Mouse (Mus musculus): ENCODE measurements around the gene Gm4779. TPM values are rescaled to one million over a fixed set of nuclear protein-coding genes. Genes with fewer than 3 reads are reported as not detected.
"Not testable (repeated sequence)": the region's sequence is repeated elsewhere in the genome, so short reads cannot be mapped to it uniquely, and the experiment has no call there.

Gene Gm4779
- 0.10 and 0.27 TPM in 2 replicates for polyA plus RNA-seq (2015; fragmentation: Nextera tagmentation; extraction: Ambion mirVana)

- no peak within 1 kb of the TSS for H3K4me2 ChIP-seq (replicated peaks)
- H3K27ac ChIP-seq (replicated peaks) = no peak within 1 kb of the TSS
- H3K4me3 ChIP-seq = no peak within 1 kb of the TSS
- no peaks in the 10 kb centered on the region for H3K36me3 ChIP-seq
- no peak within 1 kb of the TSS for H3K9ac ChIP-seq (replicated peaks)
- 95% methylated on average over 35 of the region's 35 CpGs for WGBS
- H3K27me3 ChIP-seq = no peaks in the 10 kb centered on the region
- no peaks in the 10 kb centered on the region for H3K4me1 ChIP-seq
- no peak for ATAC-seq (replicated peaks)
- no peaks in the 10 kb centered on the region for H3K9me3 ChIP-seq
These were observed at the start of gene Gm4779, which contains the start of gene 8030474K03Rik for GRCm38 (mm10) chrX:101794342-101794741. Gene Gm4779 (minus strand): TSS chrX:101794423. Gene 8030474K03Rik (plus strand): TSS chrX:101794656.

- H3K4me3 ChIP-seq; H3K4me1 ChIP-seq; H3K9me3 ChIP-seq; H3K4me2 ChIP-seq (replicated peaks); H3K36me3 ChIP-seq; H3K9ac ChIP-seq (replicated peaks); ATAC-seq (replicated peaks); H3K27ac ChIP-seq (replicated peaks); H3K27me3 ChIP-seq: not testable (repeated sequence)
These were observed 25.8 kb upstream of the Gm4779 start for GRCm38 (mm10) chrX:101819980-101820379.

DNA sequence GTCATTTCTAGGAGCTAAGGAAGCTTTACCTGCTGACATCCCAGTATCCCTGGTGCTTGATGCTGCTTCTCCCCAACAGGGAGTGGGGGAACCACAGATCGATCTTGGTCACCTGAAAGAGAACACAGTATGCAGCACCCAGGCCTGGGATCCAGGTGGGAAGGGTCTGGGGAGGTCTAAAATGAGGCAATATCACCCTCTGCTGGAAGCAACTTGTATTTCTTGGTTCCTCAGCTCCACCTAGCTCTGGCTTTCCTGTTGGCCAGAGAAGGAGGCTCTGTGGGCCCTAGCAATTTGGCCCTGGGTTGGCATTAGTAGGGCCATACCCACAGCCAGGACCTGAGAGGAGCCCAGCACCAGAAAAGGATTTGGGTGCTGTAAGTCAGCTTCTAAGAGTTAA lies 24.9 kb upstream of the Gm4779 start:
- 61% methylated on average over 1 of the region's 1 CpGs for WGBS
- ATAC-seq (replicated peaks) = no peak

GRCm38 (mm10) chrX:101811750-101812149 lies 17.5 kb upstream of the Gm4779 start:
- Histone ChIP-seq H3K9me3 (no peaks in the 10 kb centered on the region), H3K9ac (replicated peaks) (no peak overlapping the region), H3K4me3 (no peak overlapping the region), H3K27me3 (no peaks in the 10 kb centered on the region), H3K36me3 (no peaks in the 10 kb centered on the region), H3K4me1 (no peaks in the 10 kb centered on the region), H3K27ac (replicated peaks) (no peak overlapping the region), H3K4me2 (replicated peaks) (no peak overlapping the region)
- WGBS = 74% methylated on average over 3 of the region's 3 CpGs
- ATAC-seq (replicated peaks) = no peak

More for the DNA sequence above, 24.9 kb upstream of the Gm4779 start:
- Histone ChIP-seq H3K27me3 (no peaks in the 10 kb centered on the region), H3K4me1 (no peaks in the 10 kb centered on the region), H3K9ac (replicated peaks) (no peak overlapping the region), H3K4me2 (replicated peaks) (no peak overlapping the region), H3K9me3 (no peaks in the 10 kb centered on the region), H3K4me3 (no peak overlapping the region), H3K36me3 (no peaks in the 10 kb centered on the region), H3K27ac (replicated peaks) (no peak overlapping the region)

GRCm38 (mm10) chrX:101805512-101805911 lies 11.3 kb upstream of the Gm4779 start:
- Histone ChIP-seq H3K4me1 (no peaks in the 10 kb centered on the region), H3K4me2 (replicated peaks) (no peak overlapping the region), H3K27me3 (no peaks in the 10 kb centered on the region; the same call in 1 of the 2 replicates), H3K9me3 (no peaks in the 10 kb centered on the region), H3K4me3 (no peak overlapping the region), H3K9ac (replicated peaks) (no peak overlapping the region), H3K36me3 (no peaks in the 10 kb centered on the region), H3K27ac (replicated peaks) (no peak overlapping the region)
- ATAC-seq (replicated peaks) = no peak
- WGBS = 35% methylated on average over 2 of the region's 2 CpGs

DNA sequence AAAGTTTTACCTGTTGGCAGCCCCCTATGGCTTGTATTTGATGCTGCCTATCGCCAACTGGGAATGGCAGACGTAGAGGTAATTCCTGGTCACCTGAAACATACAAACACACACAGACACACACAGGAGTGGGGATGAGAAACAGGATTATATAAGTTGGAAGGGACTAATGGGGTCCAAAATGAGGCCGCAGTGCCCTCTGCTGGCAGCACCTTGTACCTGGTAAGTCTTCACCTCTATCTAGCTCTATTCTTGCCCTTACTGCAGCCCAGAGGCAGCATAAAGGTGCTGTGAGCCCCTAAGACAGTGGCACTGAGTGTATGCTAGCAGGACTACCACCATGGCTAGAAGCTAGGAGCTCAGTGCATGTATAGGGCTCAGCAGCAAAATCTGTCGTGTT lies 2.7 kb downstream of the Gm4779 start:
- ATAC-seq (replicated peaks) = no peak
- WGBS = 46% methylated on average over 4 of the region's 4 CpGs

GRCm38 (mm10) chrX:101772035-101772434 lies 22.2 kb downstream of the Gm4779 start:
- Histone ChIP-seq H3K27me3 (no peaks in the 10 kb centered on the region), H3K4me1 (no peaks in the 10 kb centered on the region), H3K9ac (replicated peaks) (no peak overlapping the region), H3K4me3 (no peak overlapping the region), H3K9me3 (no peaks in the 10 kb centered on the region), H3K36me3 (no peaks in the 10 kb centered on the region), H3K4me2 (replicated peaks) (no peak overlapping the region), H3K27ac (replicated peaks) (no peak overlapping the region)
- no peak for ATAC-seq (replicated peaks)
- WGBS = 34% methylated on average over 5 of the region's 5 CpGs

More for the DNA sequence above, 2.7 kb downstream of the Gm4779 start:
- no peak overlapping the region for H3K4me2 ChIP-seq (replicated peaks)
- no peak overlapping the region for H3K4me3 ChIP-seq
- H3K9me3 ChIP-seq = no peaks in the 10 kb centered on the region
- no peaks in the 10 kb centered on the region for H3K27me3 ChIP-seq
- H3K4me1 ChIP-seq = no peaks in the 10 kb centered on the region
- no peak overlapping the region for H3K27ac ChIP-seq (replicated peaks)
- H3K9ac ChIP-seq (replicated peaks) = no peak overlapping the region
- H3K36me3 ChIP-seq = no peaks in the 10 kb centered on the region

DNA sequence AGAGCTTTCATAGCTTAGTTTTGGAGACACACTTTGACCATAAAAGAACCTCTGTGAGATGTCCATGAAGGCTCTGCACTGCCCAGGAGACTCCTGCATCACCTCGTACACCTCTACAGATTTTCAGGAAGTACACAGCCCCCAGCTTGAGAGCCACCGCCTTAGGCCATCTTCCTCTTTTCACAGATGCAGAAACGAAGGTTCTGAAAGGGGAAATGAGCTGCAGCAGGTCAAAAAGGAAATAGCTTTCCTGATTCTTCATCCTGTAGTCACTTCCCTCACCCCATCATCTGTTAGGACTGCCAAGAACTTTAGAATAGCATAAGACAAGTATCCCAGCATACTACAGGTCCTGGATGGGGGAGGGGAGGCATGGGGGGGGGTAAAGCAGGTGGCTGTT lies 23.9 kb downstream of the Gm4779 start:
- Histone ChIP-seq H3K27me3 (no peaks in the 10 kb centered on the region), H3K4me3 (no peak overlapping the region), H3K27ac (replicated peaks) (no peak overlapping the region), H3K4me2 (replicated peaks) (no peak overlapping the region), H3K4me1 (no peaks in the 10 kb centered on the region), H3K36me3 (no peaks in the 10 kb centered on the region), H3K9ac (replicated peaks) (no peak overlapping the region), H3K9me3 (no peaks in the 10 kb centered on the region)
- ATAC-seq (replicated peaks) = no peak
- 74% methylated on average over 3 of the region's 3 CpGs for WGBS

GRCm38 (mm10) chrX:101769478-101769877 lies 24.7 kb downstream of the Gm4779 start:
- H3K4me3 ChIP-seq = no peak overlapping the region
- no peaks in the 10 kb centered on the region for H3K9me3 ChIP-seq
- H3K27me3 ChIP-seq = no peaks in the 10 kb centered on the region
- H3K9ac ChIP-seq (replicated peaks) = no peak overlapping the region
- no peak overlapping the region for H3K4me2 ChIP-seq (replicated peaks)
- no peak for ATAC-seq (replicated peaks)
- H3K27ac ChIP-seq (replicated peaks) = no peak overlapping the region
- no peaks in the 10 kb centered on the region for H3K4me1 ChIP-seq
- no peaks in the 10 kb centered on the region for H3K36me3 ChIP-seq
- WGBS = 35% methylated on average over 2 of the region's 2 CpGs

- H3K27me3 ChIP-seq = no peaks in the 10 kb centered on the region
These were observed 26.9 kb downstream of the Gm4779 start for GRCm38 (mm10) chrX:101767280-101767679.

DNA sequence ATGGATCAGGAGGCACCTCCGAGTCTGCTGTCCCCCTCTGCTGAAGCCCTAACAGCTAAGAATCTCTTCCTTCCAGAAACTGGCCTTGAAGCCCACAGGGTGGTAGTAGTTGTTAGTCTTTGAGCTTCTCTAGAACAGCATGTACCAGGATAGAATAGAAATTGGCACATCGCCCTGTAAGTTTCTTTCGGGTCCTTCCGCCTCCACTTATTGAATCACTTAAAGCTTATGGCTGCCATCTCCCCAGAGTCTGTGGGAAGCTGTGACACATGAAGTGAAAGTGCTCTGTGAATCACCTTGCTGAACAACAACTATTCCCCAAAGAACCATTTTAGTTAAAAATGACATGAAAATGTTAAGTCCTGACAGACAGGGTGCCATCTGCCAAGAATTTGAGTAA lies 29.1 kb downstream of the Gm4779 start:
- H3K27ac ChIP-seq (replicated peaks) = no peak overlapping the region
- H3K36me3 ChIP-seq = no peaks in the 10 kb centered on the region
- H3K9ac ChIP-seq (replicated peaks) = no peak overlapping the region
- WGBS = 87% methylated on average over 4 of the region's 4 CpGs
- H3K9me3 ChIP-seq = no peaks in the 10 kb centered on the region
- no peaks in the 10 kb centered on the region for H3K27me3 ChIP-seq
- ATAC-seq (replicated peaks) = no peak
- H3K4me2 ChIP-seq (replicated peaks) = no peak overlapping the region
- no peaks in the 10 kb centered on the region for H3K4me1 ChIP-seq
- no peak overlapping the region for H3K4me3 ChIP-seq

More at GRCm38 (mm10) chrX:101767280-101767679, 26.9 kb downstream of the Gm4779 start:
- Histone ChIP-seq H3K36me3 (no peaks in the 10 kb centered on the region), H3K4me1 (no peaks in the 10 kb centered on the region), H3K9me3 (no peaks in the 10 kb centered on the region), H3K4me3 (no peak overlapping the region), H3K27ac (replicated peaks) (no peak overlapping the region), H3K4me2 (replicated peaks) (no peak overlapping the region), H3K9ac (replicated peaks) (no peak overlapping the region)
- no peak for ATAC-seq (replicated peaks)
- WGBS = 73% methylated on average over 7 of the region's 7 CpGs

DNA sequence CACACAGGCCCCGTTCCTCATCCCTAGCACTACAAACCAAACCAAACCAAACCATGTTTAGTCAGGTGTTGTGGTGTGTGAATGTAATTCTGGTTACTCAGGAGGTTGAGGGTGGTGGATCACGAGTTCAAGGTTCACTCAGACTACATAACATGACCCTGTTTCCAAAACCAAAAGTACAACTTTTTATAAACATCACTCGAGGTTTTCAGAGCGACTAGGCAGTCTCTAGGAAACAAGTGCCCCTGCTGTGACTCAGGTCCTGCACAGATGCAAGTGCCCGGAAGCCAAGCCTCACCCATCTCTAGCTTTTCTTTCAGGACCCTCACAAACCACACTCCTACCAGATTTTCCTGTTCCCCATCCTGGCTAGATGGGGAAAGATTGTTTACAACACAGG lies 29.6 kb downstream of the Gm4779 start:
- Histone ChIP-seq H3K4me2 (replicated peaks) (no peak overlapping the region), H3K4me3 (no peak overlapping the region), H3K9ac (replicated peaks) (no peak overlapping the region), H3K9me3 (no peaks in the 10 kb centered on the region), H3K27ac (replicated peaks) (no peak overlapping the region), H3K4me1 (no peaks in the 10 kb centered on the region), H3K27me3 (no peaks in the 10 kb centered on the region), H3K36me3 (no peaks in the 10 kb centered on the region)
- no peak for ATAC-seq (replicated peaks)
- WGBS = 82% methylated on average over 5 of the region's 5 CpGs

DNA sequence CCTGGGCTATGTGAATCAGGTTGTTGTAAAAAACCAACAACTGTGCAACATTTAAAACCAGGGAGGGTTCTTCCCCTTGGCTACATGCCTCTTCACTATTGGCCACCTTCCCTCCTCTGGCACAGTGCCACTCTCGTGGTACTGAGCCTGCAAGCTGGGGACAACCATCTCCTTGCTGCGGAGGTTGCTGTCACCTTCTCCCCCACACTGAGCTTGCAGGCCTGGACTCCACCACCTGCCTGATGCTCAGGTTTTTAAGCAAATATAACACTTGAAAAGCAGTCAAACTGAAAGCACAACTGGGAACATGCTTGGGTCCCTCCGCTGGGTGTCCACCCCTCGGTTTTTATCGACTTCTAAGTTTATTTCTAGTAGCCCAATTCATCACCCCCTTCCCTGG lies 39.7 kb downstream of the Gm4779 start:
- no peak overlapping the region for H3K4me3 ChIP-seq
- no peaks in the 10 kb centered on the region for H3K9me3 ChIP-seq
- H3K4me1 ChIP-seq = no peaks in the 10 kb centered on the region
- 67% methylated on average over 5 of the region's 5 CpGs for WGBS
- H3K4me2 ChIP-seq (replicated peaks) = no peak overlapping the region
- H3K27me3 ChIP-seq = no peaks in the 10 kb centered on the region
- no peak overlapping the region for H3K27ac ChIP-seq (replicated peaks)
- no peak for ATAC-seq (replicated peaks)
- H3K36me3 ChIP-seq = no peaks in the 10 kb centered on the region
- H3K9ac ChIP-seq (replicated peaks) = no peak overlapping the region
